Mouse (Mus musculus) cerebellum, adult 9-11 months (tissue): ENCODE measurements around the gene 9930021J03Rik.
A peak's percentile ranks its signal among the peaks of the same experiment; 100 is the strongest.

Experiments
- DNase-seq: peaks from one replicate; pipeline ENCODE4 v3.0.0; 2022

The 9930021J03Rik gene

GRCm38 (mm10) chr19:29683844-29684540 is 121.8 kb downstream of the 9930021J03Rik start:
- peak; percentile 76 for DNase-seq

DNA sequence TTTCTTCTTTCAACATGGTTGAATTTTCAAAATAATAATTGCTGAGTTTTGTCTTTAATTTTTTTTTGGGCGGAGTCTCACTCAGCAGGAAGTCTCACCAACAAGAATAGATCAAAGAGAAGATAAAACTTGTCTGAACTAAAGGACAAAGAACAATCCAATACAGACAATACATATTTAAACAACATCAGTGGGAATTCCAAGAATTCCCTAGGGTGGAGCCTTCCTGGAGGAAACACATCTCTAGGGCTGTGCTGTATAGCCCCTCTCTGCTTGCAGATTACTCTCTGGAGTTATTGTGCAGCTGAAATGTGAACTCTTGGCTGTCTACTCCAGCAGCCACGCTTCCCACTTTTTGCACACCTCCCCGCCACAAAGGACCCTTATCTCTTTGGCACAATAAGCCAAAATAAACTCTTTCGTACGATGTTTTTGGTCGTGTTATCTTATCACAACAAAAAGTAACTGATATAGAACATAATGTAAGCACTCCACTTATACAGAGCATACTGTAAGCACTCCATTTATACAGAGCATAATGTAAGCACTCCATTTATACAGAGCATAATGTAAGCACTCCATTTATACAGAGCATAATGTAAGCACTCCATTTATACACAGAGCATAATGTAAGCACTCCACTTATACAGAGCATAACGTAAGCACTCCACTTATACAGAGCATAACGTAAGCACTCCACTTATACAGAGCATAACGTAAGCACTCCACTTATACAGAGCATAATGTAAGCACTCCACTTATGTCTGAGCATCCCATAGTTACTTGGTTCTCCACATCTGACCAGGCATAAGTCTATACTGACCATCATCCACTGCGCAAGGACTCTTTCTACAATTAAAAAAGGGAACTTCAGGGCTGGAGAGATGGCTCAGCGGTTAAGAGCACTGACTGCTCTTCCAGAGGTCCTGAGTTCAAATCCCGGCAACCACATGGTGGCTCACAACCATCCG is 125.3 kb downstream of the 9930021J03Rik start:
- no peak for DNase-seq

DNA sequence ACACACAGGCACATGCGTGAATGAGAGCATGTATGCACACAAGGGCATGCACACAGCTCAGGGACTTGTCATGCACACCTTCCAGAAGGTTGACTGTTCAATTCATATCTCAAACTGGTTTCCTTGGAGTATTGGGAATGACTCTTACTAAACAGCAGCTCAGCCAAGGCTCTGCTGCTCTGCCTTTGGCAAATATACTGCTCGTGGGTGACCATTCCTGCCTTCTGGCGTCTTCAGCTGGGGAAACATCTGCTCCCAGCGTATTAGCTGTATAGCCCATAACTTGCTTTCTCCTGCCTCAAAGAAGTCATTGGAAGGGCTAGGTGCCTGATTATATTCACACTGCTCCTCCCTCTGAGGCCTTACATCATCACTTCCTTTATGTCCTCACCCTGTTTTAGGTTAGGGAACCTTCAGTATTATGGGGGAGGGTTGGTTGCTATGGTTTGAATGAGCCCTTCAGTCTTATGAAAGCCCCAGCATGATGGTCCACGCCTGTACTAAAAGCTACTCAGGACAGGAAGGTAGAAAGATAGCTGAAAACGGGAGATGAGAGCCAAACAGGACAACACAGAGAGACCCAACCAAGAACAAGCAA is 127.5 kb downstream of the 9930021J03Rik start:
- no peak for DNase-seq

GRCm38 (mm10) chr19:29676479-29677193 is 129.2 kb downstream of the 9930021J03Rik start:
- DNase-seq, result no peak

GRCm38 (mm10) chr19:29675562-29676078 is 130.2 kb downstream of the 9930021J03Rik start:
- DNase-seq, result no peak

GRCm38 (mm10) chr19:29674946-29675345 is 130.8 kb downstream of the 9930021J03Rik start:
- DNase-seq, result no peak

DNA sequence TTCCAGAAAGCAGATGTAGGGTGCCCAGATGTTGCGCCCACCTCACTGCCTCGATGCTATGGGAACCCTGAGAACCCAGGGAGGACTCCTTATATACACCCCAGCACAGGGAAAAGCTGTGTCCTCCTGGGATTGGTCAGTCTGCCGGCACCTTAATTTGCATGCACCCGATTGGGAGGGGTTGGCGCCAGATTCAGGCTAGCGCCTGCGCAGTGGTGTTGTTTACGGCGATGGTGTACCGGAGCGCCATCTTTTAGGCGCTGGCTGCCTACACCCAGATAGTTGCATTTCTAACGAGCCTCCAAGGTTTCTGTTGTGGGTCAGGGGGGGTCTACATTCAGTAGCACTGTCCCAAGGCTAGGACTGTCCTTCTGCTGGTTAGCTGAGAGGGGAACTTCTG is 133.1 kb downstream of the 9930021J03Rik start:
- no peak for DNase-seq

DNA sequence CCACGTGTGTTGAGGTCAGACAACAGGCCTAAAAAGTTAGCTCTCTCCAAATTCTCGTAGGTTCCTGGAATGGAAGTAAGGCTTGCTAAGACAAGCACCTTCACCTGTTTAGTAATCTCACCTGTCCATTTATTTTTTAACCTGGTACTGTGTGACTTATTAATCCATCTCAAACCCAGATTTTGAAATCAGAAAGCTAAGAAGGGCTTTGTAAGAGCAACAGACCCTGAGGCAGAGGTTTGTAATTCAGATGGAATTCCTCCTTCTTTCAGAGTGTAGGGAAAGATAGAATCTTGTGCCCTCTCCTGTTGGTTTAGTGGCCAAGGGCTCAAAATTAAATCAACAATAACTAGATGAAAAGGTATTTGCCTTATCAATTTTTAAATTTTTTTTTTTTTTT is 134.6 kb downstream of the 9930021J03Rik start:
- no peak for DNase-seq

GRCm38 (mm10) chr19:29670247-29670646 is 135.5 kb downstream of the 9930021J03Rik start:
- DNase-seq, result no peak

DNA sequence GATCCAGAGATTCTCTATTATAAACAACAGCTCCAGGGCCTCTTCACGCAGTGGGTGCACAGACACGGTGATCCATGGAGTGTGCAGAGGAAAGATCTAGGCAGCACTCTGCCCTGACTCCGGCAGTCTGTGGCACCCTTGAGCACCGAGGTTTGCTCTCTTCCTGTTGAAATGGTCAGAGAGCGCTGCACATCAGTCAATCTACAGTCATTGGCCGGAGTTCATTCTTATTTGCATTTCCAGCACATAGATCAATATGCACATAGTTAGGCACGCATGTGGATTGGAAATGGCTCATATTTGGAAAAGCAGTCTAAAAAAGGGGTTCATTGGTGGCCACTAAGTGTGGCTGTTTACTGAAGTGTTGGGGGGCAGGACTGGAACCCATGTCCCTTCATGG is 137.7 kb downstream of the 9930021J03Rik start:
- no peak for DNase-seq

GRCm38 (mm10) chr19:29666965-29667594 is 138.7 kb downstream of the 9930021J03Rik start:
- DNase-seq, result no peak

DNA sequence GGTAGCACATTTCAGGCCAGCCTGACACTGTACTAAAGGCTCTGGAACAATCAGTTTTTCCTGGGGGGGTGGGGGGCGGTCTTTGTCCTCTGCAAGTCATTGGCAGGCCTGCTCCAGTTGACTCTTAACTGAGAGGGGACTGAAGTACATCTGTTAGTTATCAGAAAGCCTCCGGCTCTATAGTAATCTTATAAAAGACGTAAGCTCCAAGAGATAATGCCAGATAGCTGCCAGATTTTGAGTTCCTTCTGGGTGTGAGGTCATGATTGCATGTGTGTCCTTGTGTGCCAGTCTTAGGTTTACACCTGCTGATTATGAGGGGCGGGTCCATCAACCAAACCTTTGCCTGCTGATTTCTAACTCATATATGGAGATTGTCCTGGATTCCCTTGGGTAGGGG is 139.6 kb downstream of the 9930021J03Rik start:
- no peak for DNase-seq

- no peak for DNase-seq
These were observed 140.9 kb downstream of the 9930021J03Rik start for GRCm38 (mm10) chr19:29664934-29665333.
